Mouse (Mus musculus) spleen, adult 2 months (tissue): ENCODE measurements around the gene Ntsr2. TPM values are rescaled to one million over a fixed set of nuclear protein-coding genes. Genes with fewer than 3 reads are reported as not detected.

Experiments used
- DNase-seq, 2 experiments: peaks; one replicate each; pipeline versions ENCODE4 v3.0.0 to v3.0.0-alpha.2; 2012 to 2021; ENCODE audit warnings: low spot score in 2 of 2, low read depth in 1 of 2
- H3K27ac ChIP-seq: fragments of 200-500 bp; 2 replicates; pipeline ENCODE4 v1.5.1; 2012; ENCODE audit warnings: low read length, inconsistent platforms; ENCODE audit not compliant: insufficient read depth
- H3K27me3 ChIP-seq: fragments of 200-500 bp; 2 replicates; pipeline ENCODE4 v1.6.1; 2012; ENCODE audit warnings: mild to moderate bottlenecking, moderate library complexity, low read length, inconsistent platforms; ENCODE audit not compliant: control insufficient read depth, insufficient read depth
- H3K36me3 ChIP-seq: fragments of 200-500 bp; 2 replicates; pipeline ENCODE4 v1.6.1; 2012; ENCODE audit warnings: mild to moderate bottlenecking, low read length, inconsistent platforms; ENCODE audit not compliant: control insufficient read depth, insufficient read depth
- H3K4me1 ChIP-seq: fragments of 200-500 bp; 2 replicates; pipeline ENCODE4 v1.6.1; 2011; ENCODE audit warnings: inconsistent platforms; ENCODE audit not compliant: control insufficient read depth, insufficient read depth, insufficient read length
- H3K4me3 ChIP-seq: fragments of 200-500 bp; 2 replicates; pipeline ENCODE4 v1.5.1; 2011; ENCODE audit warnings: mild to moderate bottlenecking, inconsistent platforms; ENCODE audit not compliant: insufficient read depth, insufficient read length; ENCODE audit errors: extremely low read depth
- CTCF ChIP-seq: fragments of 200-500 bp; IDR thresholded peaks from 2 replicates; pipeline ENCODE4 v1.5.1; 2011; ENCODE audit warnings: mild to moderate bottlenecking, inconsistent platforms; ENCODE audit not compliant: insufficient read depth, insufficient read length, insufficient replicate concordance; ENCODE audit errors: extremely low read depth
- POLR2A ChIP-seq: fragments of 200-500 bp; IDR thresholded peaks from 2 replicates; pipeline ENCODE4 v1.6.1; 2011; ENCODE audit warnings: low read depth, low read length, inconsistent platforms
- WGBS: fragments of 180-500 bp; shearing (Covaris S2); methylation state at CpG from one replicate; pipeline ENCODE4 v1.1.7; 2018; 5-methylcytosine and 5-hydroxymethylcytosine counted together
- polyA plus RNA-seq: library from polyadenylated mRNA; depleted of rRNA; stranded (reverse); fragments of >200 nt; gene quantifications from 2 replicates; pipeline ENCODE4 v1.2.3, GENCODE M21; 2012

Ntsr2 gene
- polyA plus RNA-seq, 1 experiment = 0.11 TPM

GRCm38 (mm10) chr12:16646780-16647409, 6.3 kb upstream of the Ntsr2 start:
- no peak overlapping the region for H3K27ac ChIP-seq
- no peaks in the 10 kb centered on the region for H3K4me1 ChIP-seq
- DNase-seq = no peak
- no peaks in the 10 kb centered on the region for H3K36me3 ChIP-seq
- WGBS = 63% methylated on average over 9 of the region's 9 CpGs
- no peak overlapping the region for H3K4me3 ChIP-seq
- H3K27me3 ChIP-seq = no peaks in the 10 kb centered on the region
- no peak for TF ChIP-seq POLR2A
- no peak for TF ChIP-seq CTCF

- WGBS = 88% methylated on average over 6 of the region's 6 CpGs
- no peak for DNase-seq
These were observed 4.9 kb upstream of the Ntsr2 start for GRCm38 (mm10) chr12:16648273-16648672.

GRCm38 (mm10) chr12:16649819-16650218, 3.4 kb upstream of the Ntsr2 start:
- H3K4me3 ChIP-seq = no peak overlapping the region
- H3K36me3 ChIP-seq = no peaks in the 10 kb centered on the region
- TF ChIP-seq CTCF = no peak
- no peak for TF ChIP-seq POLR2A
- H3K4me1 ChIP-seq = no peaks in the 10 kb centered on the region
- no peak for DNase-seq
- H3K27ac ChIP-seq = no peak overlapping the region
- no peaks in the 10 kb centered on the region for H3K27me3 ChIP-seq
- 82% methylated on average over 6 of the region's 6 CpGs for WGBS

More at GRCm38 (mm10) chr12:16648273-16648672, 4.9 kb upstream of the Ntsr2 start:
- no peak overlapping the region for H3K27ac ChIP-seq
- TF ChIP-seq CTCF = no peak
- TF ChIP-seq POLR2A = no peak
- H3K36me3 ChIP-seq = no peaks in the 10 kb centered on the region
- H3K4me1 ChIP-seq = no peaks in the 10 kb centered on the region
- H3K4me3 ChIP-seq = no peak overlapping the region
- H3K27me3 ChIP-seq = no peaks in the 10 kb centered on the region

- H3K27ac ChIP-seq = no peak overlapping the region
- DNase-seq = no peak
- no peaks in the 10 kb centered on the region for H3K27me3 ChIP-seq
- H3K4me3 ChIP-seq = no peak overlapping the region
- WGBS = 80% methylated on average over 4 of the region's 4 CpGs
- no peaks in the 10 kb centered on the region for H3K4me1 ChIP-seq
- H3K36me3 ChIP-seq = no peaks in the 10 kb centered on the region
- TF ChIP-seq POLR2A = no peak
- no peak for TF ChIP-seq CTCF
These were observed 2.4 kb downstream of the Ntsr2 start for GRCm38 (mm10) chr12:16655604-16656003.

GRCm38 (mm10) chr12:16656906-16657875, 4.0 kb downstream of the Ntsr2 start:
- Histone ChIP-seq H3K27me3 (no peaks in the 10 kb centered on the region), H3K4me1 (no peaks in the 10 kb centered on the region), H3K4me3 (no peak overlapping the region), H3K27ac (no peak overlapping the region), H3K36me3 (no peaks in the 10 kb centered on the region)
- no peak for DNase-seq
- TF ChIP-seq POLR2A (no peak), CTCF (no peak)
- 69% methylated on average over 5 of the region's 5 CpGs for WGBS

GRCm38 (mm10) chr12:16661459-16661858, 8.3 kb downstream of the Ntsr2 start:
- TF ChIP-seq CTCF = no peak
- no peak for TF ChIP-seq POLR2A
- Histone ChIP-seq H3K4me3 (no peak overlapping the region), H3K4me1 (no peaks in the 10 kb centered on the region), H3K27ac (no peak overlapping the region), H3K27me3 (no peaks in the 10 kb centered on the region), H3K36me3 (no peaks in the 10 kb centered on the region)
- no peak for DNase-seq
- 78% methylated on average over 10 of the region's 10 CpGs for WGBS
